8 mouse cellular contexts compared by ENCODE assay signal in genomic region chr9:51278500-51279381, GRCm38 (mm10). TPM values are rescaled to one million over a fixed set of nuclear protein-coding genes. Genes with fewer than 3 reads are reported as not detected.
DNase-seq lines count a peak whose midpoint lies in the region; ATAC-seq and TF ChIP-seq lines count a peak whose summit lies in the region.

Gene Colca2 (minus strand): TSS chr9:51278569.

- peaks cover 39% of the 10 kb centered on the region for H3K27me3 ChIP-seq in erythroblast, embryonic 14.5 days (ENCODE audit: control insufficient read depth)
- H3K27me3 ChIP-seq in embryonic facial prominence, embryonic 15.5 days = peaks cover 24% of the 10 kb centered on the region
- peaks cover 6% of the 10 kb centered on the region for H3K27me3 ChIP-seq in limb, embryonic 14.5 days (ENCODE audit: control insufficient read depth, insufficient read depth, low read length)
- peaks cover 24% of the 10 kb centered on the region for H3K27me3 ChIP-seq in midbrain, embryonic 15.5 days (replicated peaks)
- no peaks in the 10 kb centered on the region for H3K27me3 ChIP-seq in stomach, embryonic 14.5 days (ENCODE audit: control insufficient read depth, insufficient read depth, low read length)

- peak within 1 kb of the TSS; percentile 52 for H3K9ac ChIP-seq in embryonic facial prominence, embryonic 15.5 days
- peak within 1 kb of the TSS; percentile 65 for H3K9ac ChIP-seq in limb, embryonic 14.5 days (ENCODE audit: low read depth, low read length, severe bottlenecking)
- peak within 1 kb of the TSS; percentile 39 for H3K9ac ChIP-seq in midbrain, embryonic 15.5 days
- H3K9ac ChIP-seq in stomach, embryonic 14.5 days (replicated peaks; ENCODE audit: low read depth, low read length) = peak within 1 kb of the TSS; percentile 58

- TF ChIP-seq POLR2A in limb, embryonic 14.5 days (IDR thresholded peaks at IDR 0.05; ENCODE audit: borderline replicate concordance, extremely low read depth, insufficient read depth, insufficient read length) = 0 out of 2 replicates have a peak, but pooled peaks have one; percentile 18

- H3K9me3 ChIP-seq in erythroblast, embryonic 14.5 days (ENCODE audit: control insufficient read depth, low read length) = no peaks in the 10 kb centered on the region
- no peaks in the 10 kb centered on the region for H3K9me3 ChIP-seq in embryonic facial prominence, embryonic 15.5 days (replicated peaks)
- H3K9me3 ChIP-seq in limb, embryonic 14.5 days (ENCODE audit: control insufficient read depth, low read length) = no peaks in the 10 kb centered on the region
- no peaks in the 10 kb centered on the region for H3K9me3 ChIP-seq in midbrain, embryonic 15.5 days
- no peaks in the 10 kb centered on the region for H3K9me3 ChIP-seq in stomach, embryonic 14.5 days (ENCODE audit: control insufficient read depth, low read depth, low read length)

- ATAC-seq in erythroblast, adult 5-6 weeks (replicated peaks; ENCODE audit: low FRiP score, poor library complexity, severe bottlenecking) = no peak
- peak; percentile 93 for ATAC-seq in embryonic facial prominence, embryonic 15.5 days (ENCODE audit: insufficient number of reproducible peaks, low FRiP score, low TSS enrichment, low read depth)
- peak; percentile 95 for ATAC-seq in limb, embryonic 14.5 days (ENCODE audit: low FRiP score, low read depth)
- ATAC-seq in midbrain, embryonic 15.5 days (replicated peaks) = peak; percentile 95
- peak; percentile 95 for ATAC-seq in stomach, embryonic 14.5 days (ENCODE audit: insufficient number of reproducible peaks, insufficient read depth, low FRiP score, low read depth)

- H3K4me1 ChIP-seq in erythroblast, embryonic 14.5 days (ENCODE audit: control insufficient read depth) = no peaks in the 10 kb centered on the region; the same call in 1 of the 2 replicates
- peaks cover 15% of the 10 kb centered on the region for H3K4me1 ChIP-seq in embryonic facial prominence, embryonic 15.5 days
- peaks cover 11% of the 10 kb centered on the region for H3K4me1 ChIP-seq in limb, embryonic 14.5 days (ENCODE audit: control insufficient read depth, insufficient read depth, low read length)
- H3K4me1 ChIP-seq in midbrain, embryonic 15.5 days = peaks cover 15% of the 10 kb centered on the region
- peaks cover 12% of the 10 kb centered on the region; the same call in 1 of the 2 replicates for H3K4me1 ChIP-seq in stomach, embryonic 14.5 days (ENCODE audit: control insufficient read depth, insufficient read depth, low read length)

- peak; percentile 85 for DNase-seq in heart, adult 9 months (ENCODE audit: low spot score in 2 of 2)
- peak; percentile 77 to 78 for DNase-seq in kidney, adult 8-10 months
- peak; percentile 83 for DNase-seq in limb, embryonic 14.5 days (ENCODE audit: low spot score)

- H3K4me2 ChIP-seq in embryonic facial prominence, embryonic 15.5 days (replicated peaks) = peak within 1 kb of the TSS; percentile 87
- peak within 1 kb of the TSS; percentile 94 for H3K4me2 ChIP-seq in limb, embryonic 14.5 days (replicated peaks; ENCODE audit: low read depth, low read length, severe bottlenecking)
- peak within 1 kb of the TSS; percentile 78 for H3K4me2 ChIP-seq in midbrain, embryonic 15.5 days
- peak within 1 kb of the TSS; percentile 91 for H3K4me2 ChIP-seq in stomach, embryonic 14.5 days (replicated peaks; ENCODE audit: low read depth, low read length)

- no peaks in the 10 kb centered on the region for H3K36me3 ChIP-seq in erythroblast, embryonic 14.5 days (ENCODE audit: control insufficient read depth)
- H3K36me3 ChIP-seq in embryonic facial prominence, embryonic 15.5 days = no peaks in the 10 kb centered on the region
- no peaks in the 10 kb centered on the region for H3K36me3 ChIP-seq in limb, embryonic 14.5 days (ENCODE audit: control insufficient read depth, insufficient read depth, low read length)
- H3K36me3 ChIP-seq in midbrain, embryonic 15.5 days (replicated peaks) = no peaks in the 10 kb centered on the region
- no peaks in the 10 kb centered on the region for H3K36me3 ChIP-seq in stomach, embryonic 14.5 days (ENCODE audit: control insufficient read depth, insufficient read depth, low read length)

- H3K27ac ChIP-seq in embryonic facial prominence, embryonic 15.5 days (replicated peaks) = peak within 1 kb of the TSS; percentile 74
- peak within 1 kb of the TSS; percentile 49 for H3K27ac ChIP-seq in limb, embryonic 14.5 days (replicated peaks; ENCODE audit: low read depth, low read length)
- no peak within 1 kb of the TSS for H3K27ac ChIP-seq in midbrain, embryonic 15.5 days
- H3K27ac ChIP-seq in stomach, embryonic 14.5 days (ENCODE audit: low read length) = peak within 1 kb of the TSS; percentile 66

- 0% methylated on average over 53 of the region's 53 CpGs for WGBS in embryonic facial prominence, embryonic 15.5 days
- WGBS in limb, embryonic 14.5 days = 3% methylated on average over 47 of the region's 53 CpGs
- WGBS in midbrain, embryonic 15.5 days = under 1% methylated on average over 53 of the region's 53 CpGs
- WGBS in stomach, embryonic 14.5 days = under 1% methylated on average over 51 of the region's 53 CpGs

- peak within 1 kb of the TSS; percentile 38 for H3K4me3 ChIP-seq in erythroblast, embryonic 14.5 days (replicated peaks)
- peak within 1 kb of the TSS; percentile 58 for H3K4me3 ChIP-seq in embryonic facial prominence, embryonic 15.5 days (replicated peaks)
- peak within 1 kb of the TSS; percentile 57 for H3K4me3 ChIP-seq in limb, embryonic 14.5 days (replicated peaks; ENCODE audit: low read length)
- peak within 1 kb of the TSS; percentile 45 for H3K4me3 ChIP-seq in midbrain, embryonic 15.5 days
- peak within 1 kb of the TSS; percentile 58 for H3K4me3 ChIP-seq in stomach, embryonic 14.5 days (ENCODE audit: low read depth, low read length)

RNA-seq across cellular contexts. Expression of gene Colca2, which starts in this region (rescaled TPM):
- not detected in 2 replicates for polyA plus RNA-seq in erythroblast, embryonic 14.5 days (2012)
- total RNA-seq in erythroblast, adult 5-6 weeks (2015; ENCODE audit: low replicate concordance) = not detected in 2 replicates
- total RNA-seq in erythroblast, adult 5-6 weeks (2017; ENCODE audit: low replicate concordance) = not detected in 2 replicates
- 4.1 and 4.8 TPM in 2 replicates for polyA plus RNA-seq in embryonic facial prominence, embryonic 15.5 days (2015; fragmentation: Nextera tagmentation; extraction: Ambion mirVana)
- polyA plus RNA-seq in limb, embryonic 14.5 days (2012; rRNA removed) = 2.9 and 4.7 TPM in 2 replicates
- 2.0 and 3.2 TPM in 2 replicates for polyA plus RNA-seq in limb, embryonic 14.5 days (2014; fragmentation: Nextera tagmentation; extraction: Ambion mirVana)
- polyA plus RNA-seq in midbrain, embryonic 15.5 days (2015; fragmentation: Nextera tagmentation; extraction: Ambion mirVana) = 0.57 and 1.1 TPM in 2 replicates
- 7.3 and 8.3 TPM in 2 replicates for polyA plus RNA-seq in stomach, embryonic 14.5 days (2014; fragmentation: Nextera tagmentation; extraction: Ambion mirVana)
